Mouse (Mus musculus): ENCODE measurements around the gene Tead3. TPM values are rescaled to one million over a fixed set of nuclear protein-coding genes. Genes with fewer than 3 reads are reported as not detected.

The Tead3 gene
- polyA plus RNA-seq, 1 experiment from 2014 or later, result 5.7 TPM

- no peak overlapping the region for H3K4me2 ChIP-seq (replicated peaks)
- H3K27me3 ChIP-seq, result no peaks in the 10 kb centered on the region
- no peak overlapping the region for H3K9ac ChIP-seq (replicated peaks)
- H3K4me3 ChIP-seq, result no peak overlapping the region
- H3K27ac ChIP-seq (replicated peaks), result no peak overlapping the region
- WGBS, result 77% methylated on average over 4 of the region's 4 CpGs
- H3K36me3 ChIP-seq, result 0 out of 2 replicates have a peak, but pooled peaks cover 4% of the 10 kb centered on the region
- H3K4me1 ChIP-seq, result peaks cover 10% of the 10 kb centered on the region; the same call in 1 of the 2 replicates
- no peak for ATAC-seq (ENCODE audit: low FRiP score, low read depth)
- no peaks in the 10 kb centered on the region for H3K9me3 ChIP-seq
These were observed 56.9 kb downstream of the Tead3 start for GRCm38 (mm10) chr17:28293716-28294115.

GRCm38 (mm10) chr17:28291346-28291745 lies 59.3 kb downstream of the Tead3 start:
- H3K27ac ChIP-seq (replicated peaks), result no peak overlapping the region
- 89% methylated on average over 7 of the region's 7 CpGs for WGBS
- no peaks in the 10 kb centered on the region for H3K9me3 ChIP-seq
- H3K4me1 ChIP-seq, result peaks cover 20% of the 10 kb centered on the region
- H3K9ac ChIP-seq (replicated peaks), result no peak overlapping the region
- ATAC-seq (ENCODE audit: low FRiP score, low read depth), result no peak
- H3K4me2 ChIP-seq (replicated peaks), result no peak overlapping the region
- no peaks in the 10 kb centered on the region for H3K36me3 ChIP-seq
- H3K4me3 ChIP-seq, result no peak overlapping the region
- H3K27me3 ChIP-seq, result no peaks in the 10 kb centered on the region

GRCm38 (mm10) chr17:28290671-28291070 lies 59.9 kb downstream of the Tead3 start:
- Histone ChIP-seq H3K27ac (replicated peaks) (no peak overlapping the region), H3K4me2 (replicated peaks) (no peak overlapping the region), H3K4me1 (peaks cover 25% of the 10 kb centered on the region), H3K9ac (replicated peaks) (no peak overlapping the region), H3K36me3 (no peaks in the 10 kb centered on the region), H3K27me3 (no peaks in the 10 kb centered on the region), H3K4me3 (no peak overlapping the region), H3K9me3 (no peaks in the 10 kb centered on the region)
- WGBS, result 83% methylated on average over 11 of the region's 11 CpGs
- ATAC-seq (ENCODE audit: low FRiP score, low read depth), result no peak

- ATAC-seq (ENCODE audit: low FRiP score, low read depth), result no peak
- 79% methylated on average over 3 of the region's 3 CpGs for WGBS
- Histone ChIP-seq H3K27ac (replicated peaks) (no peak overlapping the region), H3K27me3 (no peaks in the 10 kb centered on the region), H3K4me3 (no peak overlapping the region), H3K9ac (replicated peaks) (no peak overlapping the region), H3K4me2 (replicated peaks) (no peak overlapping the region), H3K9me3 (no peaks in the 10 kb centered on the region), H3K36me3 (no peaks in the 10 kb centered on the region), H3K4me1 (peaks cover 27% of the 10 kb centered on the region)
These were observed 60.4 kb downstream of the Tead3 start for GRCm38 (mm10) chr17:28290262-28290661.

GRCm38 (mm10) chr17:28287980-28288379 lies 62.6 kb downstream of the Tead3 start:
- H3K9ac ChIP-seq (replicated peaks), result no peak overlapping the region
- ATAC-seq (ENCODE audit: low FRiP score, low read depth), result no peak
- H3K27ac ChIP-seq (replicated peaks), result no peak overlapping the region
- H3K9me3 ChIP-seq, result no peaks in the 10 kb centered on the region
- peaks cover 23% of the 10 kb centered on the region for H3K4me1 ChIP-seq
- H3K27me3 ChIP-seq, result no peaks in the 10 kb centered on the region
- 74% methylated on average over 5 of the region's 5 CpGs for WGBS
- H3K4me2 ChIP-seq (replicated peaks), result no peak overlapping the region
- no peak overlapping the region for H3K4me3 ChIP-seq
- H3K36me3 ChIP-seq, result no peaks in the 10 kb centered on the region

GRCm38 (mm10) chr17:28287578-28287977 lies 63.0 kb downstream of the Tead3 start:
- Histone ChIP-seq H3K4me3 (no peak overlapping the region), H3K27ac (replicated peaks) (no peak overlapping the region), H3K36me3 (no peaks in the 10 kb centered on the region), H3K4me2 (replicated peaks) (no peak overlapping the region), H3K9me3 (no peaks in the 10 kb centered on the region), H3K9ac (replicated peaks) (no peak overlapping the region), H3K27me3 (no peaks in the 10 kb centered on the region), H3K4me1 (peaks cover 23% of the 10 kb centered on the region)
- ATAC-seq (ENCODE audit: low FRiP score, low read depth), result no peak
- WGBS, result 80% methylated on average over 8 of the region's 8 CpGs

GRCm38 (mm10) chr17:28286964-28287363 lies 63.7 kb downstream of the Tead3 start:
- no peaks in the 10 kb centered on the region for H3K9me3 ChIP-seq
- H3K27me3 ChIP-seq, result no peaks in the 10 kb centered on the region
- H3K27ac ChIP-seq (replicated peaks), result no peak overlapping the region
- no peak overlapping the region for H3K4me2 ChIP-seq (replicated peaks)
- 34% methylated on average over 5 of the region's 5 CpGs for WGBS
- no peaks in the 10 kb centered on the region for H3K36me3 ChIP-seq
- peaks cover 23% of the 10 kb centered on the region for H3K4me1 ChIP-seq
- ATAC-seq (ENCODE audit: low FRiP score, low read depth), result no peak
- H3K4me3 ChIP-seq, result no peak overlapping the region
- no peak overlapping the region for H3K9ac ChIP-seq (replicated peaks)

- Histone ChIP-seq H3K4me2 (replicated peaks) (no peak overlapping the region), H3K36me3 (no peaks in the 10 kb centered on the region), H3K9ac (replicated peaks) (no peak overlapping the region), H3K4me3 (no peak overlapping the region), H3K27ac (replicated peaks) (no peak overlapping the region), H3K9me3 (no peaks in the 10 kb centered on the region), H3K27me3 (no peaks in the 10 kb centered on the region), H3K4me1 (peaks cover 23% of the 10 kb centered on the region)
- ATAC-seq (ENCODE audit: low FRiP score, low read depth), result no peak
- 89% methylated on average over 10 of the region's 10 CpGs for WGBS
These were observed 64.5 kb downstream of the Tead3 start for GRCm38 (mm10) chr17:28286133-28286532.

- H3K4me2 ChIP-seq (replicated peaks), result no peak overlapping the region
- 92% methylated on average over 10 of the region's 10 CpGs for WGBS
- H3K27ac ChIP-seq (replicated peaks), result no peak overlapping the region
- no peak overlapping the region for H3K9ac ChIP-seq (replicated peaks)
- no peaks in the 10 kb centered on the region for H3K9me3 ChIP-seq
- H3K36me3 ChIP-seq, result no peaks in the 10 kb centered on the region
- peaks cover 36% of the 10 kb centered on the region for H3K4me1 ChIP-seq
- no peaks in the 10 kb centered on the region for H3K27me3 ChIP-seq
- no peak for ATAC-seq (ENCODE audit: low FRiP score, low read depth)
- no peak overlapping the region for H3K4me3 ChIP-seq
These were observed 67.4 kb downstream of the Tead3 start for GRCm38 (mm10) chr17:28283199-28283598.

- peaks cover 29% of the 10 kb centered on the region for H3K4me1 ChIP-seq
- no peak for ATAC-seq (ENCODE audit: low FRiP score, low read depth)
These were observed 68.7 kb downstream of the Tead3 start for GRCm38 (mm10) chr17:28281866-28282441.

More at GRCm38 (mm10) chr17:28281866-28282441, 68.7 kb downstream of the Tead3 start:
- no peak overlapping the region for H3K4me3 ChIP-seq
- no peaks in the 10 kb centered on the region for H3K27me3 ChIP-seq
- H3K36me3 ChIP-seq, result no peaks in the 10 kb centered on the region
- H3K9ac ChIP-seq (replicated peaks), result no peak overlapping the region
- no peak overlapping the region for H3K4me2 ChIP-seq (replicated peaks)
- H3K27ac ChIP-seq (replicated peaks), result no peak overlapping the region
- 95% methylated on average over 7 of the region's 7 CpGs for WGBS
- no peaks in the 10 kb centered on the region for H3K9me3 ChIP-seq

Other genes with a start within 250 kb of the Tead3 start
- 9.7 and 10.7 TPM in 2 replicates for gene Scube3, start 208.7 kb downstream of the Tead3 start, polyA plus RNA-seq (2016; fragmentation: Nextera tagmentation; extraction: Ambion mirVana)
- gene Zfp523, start 173.7 kb downstream of the Tead3 start, polyA plus RNA-seq (2016; fragmentation: Nextera tagmentation; extraction: Ambion mirVana), result 49.7 and 52.6 TPM in 2 replicates
- gene Def6, start 143.0 kb downstream of the Tead3 start, polyA plus RNA-seq (2016; fragmentation: Nextera tagmentation; extraction: Ambion mirVana), result 3.1 and 3.7 TPM in 2 replicates
- gene Ppard, start 118.1 kb downstream of the Tead3 start, polyA plus RNA-seq (2016; fragmentation: Nextera tagmentation; extraction: Ambion mirVana), result 1.5 and 2.2 TPM in 2 replicates
- 28.5 and 30.5 TPM in 2 replicates for gene Fance, start 37.3 kb downstream of the Tead3 start, polyA plus RNA-seq (2016; fragmentation: Nextera tagmentation; extraction: Ambion mirVana)
- 329 and 373 TPM in 2 replicates for gene Rpl10a, start 22.3 kb downstream of the Tead3 start, polyA plus RNA-seq (2016; fragmentation: Nextera tagmentation; extraction: Ambion mirVana)
- gene Tulp1, start 14.4 kb upstream of the Tead3 start, polyA plus RNA-seq (2016; fragmentation: Nextera tagmentation; extraction: Ambion mirVana), result 4.9 and 5.1 TPM in 2 replicates
- gene Fkbp5, start 166.7 kb upstream of the Tead3 start, polyA plus RNA-seq (2016; fragmentation: Nextera tagmentation; extraction: Ambion mirVana), result 32.7 and 38.2 TPM in 2 replicates
- not detected in 2 replicates for gene Armc12, start 180.0 kb upstream of the Tead3 start, polyA plus RNA-seq (2016; fragmentation: Nextera tagmentation; extraction: Ambion mirVana)
- gene Clpsl2, start 198.6 kb upstream of the Tead3 start, polyA plus RNA-seq (2016; fragmentation: Nextera tagmentation; extraction: Ambion mirVana), result not detected in 2 replicates
- gene Clps, start 209.9 kb upstream of the Tead3 start, polyA plus RNA-seq (2016; fragmentation: Nextera tagmentation; extraction: Ambion mirVana), result not detected in 2 replicates
- gene Lhfpl5, start 224.8 kb upstream of the Tead3 start, polyA plus RNA-seq (2016; fragmentation: Nextera tagmentation; extraction: Ambion mirVana), result 1.7 TPM in 2 replicates

Measured in midbrain, embryonic 12.5 days (tissue).